Mouse (Mus musculus): ENCODE results near the gene Olfr802. TPM values are rescaled to one million over a fixed set of nuclear protein-coding genes. Genes with fewer than 3 reads are reported as not detected.

Gene Olfr802
- polyA plus RNA-seq (2015; fragmentation: Nextera tagmentation; extraction: Ambion mirVana): not detected in 2 replicates

DNA sequence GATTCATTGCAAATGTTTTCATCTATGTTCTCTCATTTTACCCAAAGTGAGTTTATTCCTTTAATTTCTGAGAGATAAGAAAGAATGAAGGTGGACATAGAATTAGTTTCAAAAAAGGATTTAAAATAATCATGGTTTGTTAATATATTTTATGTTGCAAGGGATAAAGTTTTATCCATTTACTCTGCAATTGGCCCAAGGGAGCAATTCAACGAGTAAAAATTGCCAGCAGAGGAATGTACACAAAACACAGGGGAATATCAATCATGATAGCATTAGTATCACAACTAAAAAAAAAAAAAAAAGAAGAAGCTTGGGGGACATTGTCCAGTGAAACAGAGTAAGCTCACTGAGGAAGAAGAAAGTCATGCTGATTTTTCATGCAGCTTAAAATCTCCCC, at the start of gene Olfr802:
TSS of gene Olfr802 (minus strand) at position 101 of the 400 bp plus-strand sequence.
- no peaks in the 10 kb centered on the region for H3K36me3 ChIP-seq (ENCODE audit: control insufficient read depth, insufficient read depth)
- H3K4me3 ChIP-seq (ENCODE audit: low read depth, low read length): no peak within 1 kb of the TSS
- no peak for ATAC-seq (ENCODE audit: low read depth)
- no peak within 1 kb of the TSS for H3K27ac ChIP-seq (ENCODE audit: low read length)
- H3K4me1 ChIP-seq (ENCODE audit: control insufficient read depth, low read depth, low read length): no peaks in the 10 kb centered on the region
- 36% methylated on average over 1 of the region's 1 CpGs for whole genome bisulfite sequencing (ENCODE audit: insufficient replicate concordance)
- no peaks in the 10 kb centered on the region for H3K9me3 ChIP-seq (replicated peaks; ENCODE audit: control insufficient read depth, low read length)
- no peak within 1 kb of the TSS for H3K4me2 ChIP-seq (ENCODE audit: low read depth, low read length)
- no peaks in the 10 kb centered on the region for H3K27me3 ChIP-seq (ENCODE audit: control insufficient read depth, insufficient read depth, low read depth, low read length)
- no peak within 1 kb of the TSS for H3K9ac ChIP-seq (ENCODE audit: low read depth, low read length)

DNA sequence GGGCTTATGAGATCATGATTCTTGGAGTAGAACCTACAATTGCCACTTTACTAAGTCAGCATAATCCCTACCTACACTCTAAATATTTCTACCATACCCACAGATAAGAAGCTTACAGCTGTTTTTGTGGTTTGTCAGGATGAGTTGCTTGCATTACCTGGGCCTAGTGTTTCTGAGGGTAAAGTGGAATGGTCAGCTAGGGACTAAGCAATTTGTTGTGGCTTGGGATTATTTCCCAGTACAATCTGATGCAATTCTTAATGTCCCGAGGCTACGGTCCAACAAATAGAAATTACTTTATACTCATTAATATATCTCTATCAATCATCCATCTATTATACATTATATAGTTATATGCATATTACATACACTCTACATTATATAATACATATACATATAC, 41.3 kb upstream of the Olfr802 start, which contains the start of gene Olfr805:
TSS of gene Olfr805 (minus strand) at position 101 of the 400 bp plus-strand sequence.
- no peaks in the 10 kb centered on the region for H3K4me1 ChIP-seq (ENCODE audit: control insufficient read depth, low read depth, low read length)
- WGBS (ENCODE audit: insufficient replicate concordance): 77% methylated on average over 2 of the region's 2 CpGs
- no peak within 1 kb of the TSS for H3K4me2 ChIP-seq (ENCODE audit: low read depth, low read length)
- no peaks in the 10 kb centered on the region for H3K27me3 ChIP-seq (ENCODE audit: control insufficient read depth, insufficient read depth, low read depth, low read length)
- ATAC-seq (ENCODE audit: low read depth): no peak
- H3K9me3 ChIP-seq (replicated peaks; ENCODE audit: control insufficient read depth, low read length): no peaks in the 10 kb centered on the region
- no peaks in the 10 kb centered on the region for H3K36me3 ChIP-seq (ENCODE audit: control insufficient read depth, insufficient read depth)
- H3K4me3 ChIP-seq (ENCODE audit: low read depth, low read length): no peak within 1 kb of the TSS
- H3K9ac ChIP-seq (ENCODE audit: low read depth, low read length): no peak within 1 kb of the TSS
- H3K27ac ChIP-seq (ENCODE audit: low read length): no peak within 1 kb of the TSS

DNA sequence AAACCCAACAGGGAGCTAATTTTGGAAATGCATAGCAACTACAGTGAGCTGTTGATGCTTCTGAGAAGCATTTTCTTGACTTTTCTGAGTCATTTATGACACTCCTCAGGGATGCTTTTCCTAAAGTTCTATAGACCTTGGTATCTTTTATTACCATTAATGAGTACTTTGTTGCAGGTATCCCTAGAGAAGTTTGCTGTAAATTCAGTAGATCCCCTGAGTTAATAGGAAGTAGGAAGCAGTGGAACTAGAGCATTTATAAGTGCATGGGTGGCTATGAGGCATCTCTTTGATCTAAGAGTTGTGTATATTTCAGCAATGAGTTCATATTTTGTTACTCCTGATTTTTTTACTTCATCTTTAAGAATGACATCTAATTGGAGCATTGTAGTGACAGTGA, 14.9 kb upstream of the Olfr802 start, which contains the start of gene Olfr804:
TSS of gene Olfr804 (plus strand) at position 301 of the 400 bp plus-strand sequence.
- Histone ChIP-seq H3K9ac (ENCODE audit: low read depth, low read length) (no peak within 1 kb of the TSS), H3K36me3 (ENCODE audit: control insufficient read depth, insufficient read depth) (no peaks in the 10 kb centered on the region), H3K4me2 (ENCODE audit: low read depth, low read length) (no peak within 1 kb of the TSS), H3K4me3 (ENCODE audit: low read depth, low read length) (no peak within 1 kb of the TSS), H3K9me3 (replicated peaks; ENCODE audit: control insufficient read depth, low read length) (no peaks in the 10 kb centered on the region), H3K27me3 (ENCODE audit: control insufficient read depth, insufficient read depth, low read depth, low read length) (no peaks in the 10 kb centered on the region), H3K27ac (ENCODE audit: low read length) (no peak within 1 kb of the TSS), H3K4me1 (ENCODE audit: control insufficient read depth, low read depth, low read length) (no peaks in the 10 kb centered on the region)
- no peak for ATAC-seq (ENCODE audit: low read depth)

DNA sequence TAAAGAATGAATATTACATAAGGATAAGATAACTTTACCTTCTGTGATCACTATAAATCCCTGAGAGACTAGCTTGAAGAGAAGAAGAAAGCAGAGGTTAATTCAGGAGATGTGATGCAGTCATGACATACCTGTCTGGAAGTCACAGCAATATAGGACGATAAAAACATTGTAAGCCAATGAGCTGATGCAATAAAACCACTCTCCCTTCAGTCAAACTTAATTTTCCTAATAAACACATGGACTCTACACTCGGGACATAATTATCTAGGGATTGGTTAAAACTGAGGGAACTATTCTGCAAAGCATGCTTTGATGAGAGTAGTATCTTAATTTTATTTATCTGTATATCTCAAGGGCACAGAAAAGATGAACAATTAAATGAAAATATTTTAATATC, 6.2 kb upstream of the Olfr802 start, which contains the start of gene Olfr803:
TSS of gene Olfr803 (minus strand) at position 101 of the 400 bp plus-strand sequence.
- Histone ChIP-seq H3K4me3 (ENCODE audit: low read depth, low read length) (no peak within 1 kb of the TSS), H3K27me3 (ENCODE audit: control insufficient read depth, insufficient read depth, low read depth, low read length) (no peaks in the 10 kb centered on the region), H3K4me2 (ENCODE audit: low read depth, low read length) (no peak within 1 kb of the TSS), H3K27ac (ENCODE audit: low read length) (no peak within 1 kb of the TSS), H3K36me3 (ENCODE audit: control insufficient read depth, insufficient read depth) (no peaks in the 10 kb centered on the region), H3K4me1 (ENCODE audit: control insufficient read depth, low read depth, low read length) (no peaks in the 10 kb centered on the region), H3K9ac (ENCODE audit: low read depth, low read length) (no peak within 1 kb of the TSS), H3K9me3 (replicated peaks; ENCODE audit: control insufficient read depth, low read length) (no peaks in the 10 kb centered on the region)
- ATAC-seq (ENCODE audit: low read depth): no peak
- WGBS (ENCODE audit: insufficient replicate concordance): 60% methylated on average over 2 of the region's 2 CpGs

DNA sequence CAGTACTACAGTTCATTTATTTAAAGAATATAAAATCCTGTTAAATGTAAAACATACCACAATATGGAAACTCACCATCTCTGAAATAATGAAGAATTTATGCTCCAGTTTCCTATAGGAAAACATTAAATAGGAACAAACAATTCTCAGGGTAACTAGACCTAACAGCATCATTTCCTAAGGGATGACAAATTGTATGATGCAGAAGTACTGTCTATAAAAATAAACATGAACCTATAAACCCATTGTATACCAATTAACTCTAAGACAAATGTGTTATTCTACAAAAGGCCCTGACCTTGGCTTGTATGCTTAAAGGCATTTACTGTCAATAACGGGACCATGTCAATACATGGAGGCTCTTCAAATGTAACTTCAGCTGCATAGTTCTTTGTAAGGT, 14.2 kb downstream of the Olfr802 start, which contains the start of gene Olfr801:
TSS of gene Olfr801 (minus strand) at position 101 of the 400 bp plus-strand sequence.
- Histone ChIP-seq H3K4me1 (ENCODE audit: control insufficient read depth, low read depth, low read length) (no peaks in the 10 kb centered on the region), H3K4me3 (ENCODE audit: low read depth, low read length) (no peak within 1 kb of the TSS), H3K9me3 (replicated peaks; ENCODE audit: control insufficient read depth, low read length) (no peaks in the 10 kb centered on the region), H3K4me2 (ENCODE audit: low read depth, low read length) (no peak within 1 kb of the TSS), H3K36me3 (ENCODE audit: control insufficient read depth, insufficient read depth) (no peaks in the 10 kb centered on the region), H3K9ac (ENCODE audit: low read depth, low read length) (no peak within 1 kb of the TSS), H3K27ac (ENCODE audit: low read length) (no peak within 1 kb of the TSS), H3K27me3 (ENCODE audit: control insufficient read depth, insufficient read depth, low read depth, low read length) (no peaks in the 10 kb centered on the region)
- WGBS (ENCODE audit: insufficient replicate concordance): 66% methylated on average over 1 of the region's 1 CpGs
- ATAC-seq (ENCODE audit: low read depth): no peak

DNA sequence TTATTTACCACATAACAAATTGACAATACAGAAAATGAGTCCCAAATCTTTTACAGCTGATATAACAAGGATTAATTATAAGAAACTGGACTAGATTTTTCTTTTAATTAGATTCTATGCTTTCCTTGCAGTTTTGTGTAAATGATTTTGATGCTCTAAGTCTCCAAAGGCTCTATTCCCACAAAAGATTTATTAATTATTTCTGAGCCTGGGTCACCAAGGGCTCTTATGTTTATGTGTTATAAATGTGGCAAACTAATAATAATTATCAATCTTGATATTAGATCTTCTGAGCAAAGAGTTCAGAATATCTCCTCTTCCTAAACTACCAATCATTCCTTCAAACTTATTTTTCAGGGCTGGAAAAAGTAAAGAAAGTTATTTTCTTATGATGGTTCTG, 30.6 kb downstream of the Olfr802 start, which contains the start of gene Olfr800:
TSS of gene Olfr800 (plus strand) at position 301 of the 400 bp plus-strand sequence.
- no peaks in the 10 kb centered on the region for H3K36me3 ChIP-seq (ENCODE audit: control insufficient read depth, insufficient read depth)
- H3K27ac ChIP-seq (ENCODE audit: low read length): no peak within 1 kb of the TSS
- H3K4me1 ChIP-seq (ENCODE audit: control insufficient read depth, low read depth, low read length): no peaks in the 10 kb centered on the region
- H3K4me3 ChIP-seq (ENCODE audit: low read depth, low read length): no peak within 1 kb of the TSS
- ATAC-seq (ENCODE audit: low read depth): no peak
- H3K4me2 ChIP-seq (ENCODE audit: low read depth, low read length): no peak within 1 kb of the TSS
- no peaks in the 10 kb centered on the region for H3K9me3 ChIP-seq (replicated peaks; ENCODE audit: control insufficient read depth, low read length)
- H3K27me3 ChIP-seq (ENCODE audit: control insufficient read depth, insufficient read depth, low read depth, low read length): no peaks in the 10 kb centered on the region
- no peak within 1 kb of the TSS for H3K9ac ChIP-seq (ENCODE audit: low read depth, low read length)

DNA sequence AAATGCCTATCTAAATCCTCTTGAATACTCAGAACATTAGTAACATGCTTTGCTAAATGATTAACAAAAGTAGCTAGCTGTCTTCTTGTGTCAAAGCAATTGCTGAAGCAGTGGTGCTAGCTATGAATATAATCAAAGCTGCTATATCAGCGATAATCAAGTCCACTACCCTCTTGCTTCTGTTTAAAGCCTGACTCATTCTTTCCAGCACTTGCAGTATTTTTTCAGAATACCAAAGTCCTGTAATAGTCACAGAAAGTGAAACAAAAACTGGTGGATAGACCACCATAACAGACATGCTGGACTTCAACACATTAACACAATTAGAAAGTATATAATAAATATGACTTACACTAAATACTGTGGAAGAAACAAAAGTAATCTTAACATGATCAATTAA, 36.2 kb downstream of the Olfr802 start:
- Histone ChIP-seq H3K36me3 (ENCODE audit: control insufficient read depth, insufficient read depth) (no peaks in the 10 kb centered on the region), H3K4me3 (ENCODE audit: low read depth, low read length) (no peak overlapping the region), H3K27ac (ENCODE audit: low read length) (no peak overlapping the region), H3K9ac (ENCODE audit: low read depth, low read length) (no peak overlapping the region), H3K4me2 (ENCODE audit: low read depth, low read length) (no peak overlapping the region), H3K27me3 (ENCODE audit: control insufficient read depth, insufficient read depth, low read depth, low read length) (no peaks in the 10 kb centered on the region), H3K4me1 (ENCODE audit: control insufficient read depth, low read depth, low read length) (no peaks in the 10 kb centered on the region), H3K9me3 (replicated peaks; ENCODE audit: control insufficient read depth, low read length) (no peaks in the 10 kb centered on the region)
- WGBS (ENCODE audit: insufficient replicate concordance): 63% methylated on average over 1 of the region's 1 CpGs
- ATAC-seq (ENCODE audit: low read depth): no peak

DNA sequence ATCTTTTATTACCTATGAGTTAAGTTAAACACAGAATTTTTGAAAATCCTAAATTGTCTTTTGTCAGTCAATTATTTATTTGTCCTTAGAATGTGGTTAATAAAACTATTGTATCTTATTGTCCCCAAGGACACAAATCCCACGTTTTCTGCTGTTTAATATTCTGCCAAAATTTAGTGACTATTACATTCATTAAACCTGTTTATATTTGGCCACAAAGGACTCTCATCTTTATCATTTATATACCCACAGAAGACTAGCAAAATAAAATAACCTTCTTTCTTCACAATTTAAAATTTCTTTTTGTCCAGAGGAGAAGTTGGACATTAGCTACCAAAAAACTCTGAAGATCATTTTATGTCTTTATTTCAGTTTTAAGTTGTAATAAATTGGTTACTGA, 50.8 kb downstream of the Olfr802 start, which contains the start of gene Olfr799:
TSS of gene Olfr799 (plus strand) at position 301 of the 400 bp plus-strand sequence.
- Histone ChIP-seq H3K27me3 (ENCODE audit: control insufficient read depth, insufficient read depth, low read depth, low read length) (no peaks in the 10 kb centered on the region), H3K36me3 (ENCODE audit: control insufficient read depth, insufficient read depth) (no peaks in the 10 kb centered on the region), H3K4me2 (ENCODE audit: low read depth, low read length) (no peak within 1 kb of the TSS), H3K9me3 (replicated peaks; ENCODE audit: control insufficient read depth, low read length) (no peaks in the 10 kb centered on the region), H3K4me3 (ENCODE audit: low read depth, low read length) (no peak within 1 kb of the TSS), H3K4me1 (ENCODE audit: control insufficient read depth, low read depth, low read length) (no peaks in the 10 kb centered on the region), H3K9ac (ENCODE audit: low read depth, low read length) (no peak within 1 kb of the TSS), H3K27ac (ENCODE audit: low read length) (no peak within 1 kb of the TSS)
- ATAC-seq (ENCODE audit: low read depth): no peak
- 18% methylated on average over 1 of the region's 1 CpGs for WGBS (ENCODE audit: insufficient replicate concordance)

DNA sequence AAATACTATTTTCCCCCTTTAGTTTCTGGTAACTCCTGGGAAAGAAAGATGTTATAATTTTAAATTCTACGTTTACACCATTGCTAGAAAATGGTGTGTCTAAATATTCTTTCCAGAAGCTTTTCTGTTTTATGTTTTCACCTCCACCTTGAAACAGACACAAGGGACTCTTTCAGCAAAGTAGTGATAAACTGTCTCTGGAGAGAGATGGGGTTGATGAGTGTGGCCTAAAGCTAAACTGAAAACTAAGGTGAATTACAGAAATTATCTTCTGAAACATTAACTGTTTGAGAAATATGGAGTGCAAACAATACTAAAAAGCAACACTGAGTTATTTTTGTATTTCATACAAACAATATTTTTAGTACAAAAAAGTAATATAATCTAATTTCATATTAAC, 60.1 kb downstream of the Olfr802 start, which contains the start of gene Olfr798:
TSS of gene Olfr798 (minus strand) at position 101 of the 400 bp plus-strand sequence.
- Histone ChIP-seq H3K9ac (ENCODE audit: low read depth, low read length) (no peak within 1 kb of the TSS), H3K27me3 (ENCODE audit: control insufficient read depth, insufficient read depth, low read depth, low read length) (no peaks in the 10 kb centered on the region), H3K9me3 (replicated peaks; ENCODE audit: control insufficient read depth, low read length) (no peaks in the 10 kb centered on the region), H3K27ac (ENCODE audit: low read length) (no peak within 1 kb of the TSS), H3K36me3 (ENCODE audit: control insufficient read depth, insufficient read depth) (no peaks in the 10 kb centered on the region), H3K4me1 (ENCODE audit: control insufficient read depth, low read depth, low read length) (no peaks in the 10 kb centered on the region), H3K4me3 (ENCODE audit: low read depth, low read length) (no peak within 1 kb of the TSS), H3K4me2 (ENCODE audit: low read depth, low read length) (no peak within 1 kb of the TSS)
- 56% methylated on average over 1 of the region's 1 CpGs for WGBS (ENCODE audit: insufficient replicate concordance)
- ATAC-seq (ENCODE audit: low read depth): no peak

Measured in liver, embryonic 16.5 days (tissue).